Mouse (Mus musculus) right cerebral cortex, postnatal 4 days (tissue): Measurements from ENCODE around the gene Acvrl1.
A peak's percentile ranks its signal among the peaks of the same experiment; 100 is the strongest.

Source experiments
- DNase-seq: peaks from one replicate; pipeline ENCODE4 v3.0.0-alpha.2; 2022

Gene Acvrl1

GRCm38 (mm10) chr15:101128181-101129089 lies at the start of gene Acvrl1:
Acvrl1 (plus strand) TSS chr15:101128522.
- DNase-seq, result no peak

GRCm38 (mm10) chr15:101078731-101079156 lies 49.6 kb upstream of the Acvrl1 start:
- peak; percentile 54 for DNase-seq

- no peak for DNase-seq
Observed at GRCm38 (mm10) chr15:101080031-101080520, 48.2 kb upstream of the Acvrl1 start.

GRCm38 (mm10) chr15:101081035-101081548 lies 47.2 kb upstream of the Acvrl1 start:
- no peak for DNase-seq

GRCm38 (mm10) chr15:101082236-101082635 lies 46.1 kb upstream of the Acvrl1 start:
- DNase-seq, result no peak

- DNase-seq, result no peak
Observed at GRCm38 (mm10) chr15:101084499-101084898, 43.8 kb upstream of the Acvrl1 start.

GRCm38 (mm10) chr15:101086451-101086850 lies 41.9 kb upstream of the Acvrl1 start:
- DNase-seq, result no peak

- no peak for DNase-seq
Observed at GRCm38 (mm10) chr15:101086956-101087355, 41.4 kb upstream of the Acvrl1 start.

- no peak for DNase-seq
Observed at GRCm38 (mm10) chr15:101088291-101088690, 40.0 kb upstream of the Acvrl1 start.

- DNase-seq, result no peak
Observed at GRCm38 (mm10) chr15:101091551-101091950, 36.8 kb upstream of the Acvrl1 start.

GRCm38 (mm10) chr15:101092121-101092828 lies 36.0 kb upstream of the Acvrl1 start:
- DNase-seq, result no peak

- DNase-seq, result peak; percentile 22
Observed at GRCm38 (mm10) chr15:101092829-101093648, 35.3 kb upstream of the Acvrl1 start.

- DNase-seq, result no peak
Observed at GRCm38 (mm10) chr15:101093988-101094387, 34.3 kb upstream of the Acvrl1 start.

- no peak for DNase-seq
Observed at GRCm38 (mm10) chr15:101094979-101095378, 33.3 kb upstream of the Acvrl1 start.

GRCm38 (mm10) chr15:101095392-101095791 lies 32.9 kb upstream of the Acvrl1 start:
- no peak for DNase-seq

GRCm38 (mm10) chr15:101097985-101098651 lies 30.2 kb upstream of the Acvrl1 start:
- no peak for DNase-seq

GRCm38 (mm10) chr15:101100996-101101395 lies 27.3 kb upstream of the Acvrl1 start:
- DNase-seq, result no peak

- no peak for DNase-seq
Observed at GRCm38 (mm10) chr15:101103605-101104304, 24.6 kb upstream of the Acvrl1 start.

GRCm38 (mm10) chr15:101105496-101105994 lies 22.8 kb upstream of the Acvrl1 start:
- peak; percentile 69 for DNase-seq

GRCm38 (mm10) chr15:101106011-101106410 lies 22.3 kb upstream of the Acvrl1 start:
- DNase-seq, result no peak
